Mouse (Mus musculus): ENCODE measurements around the gene Vps11. TPM values are rescaled to one million over a fixed set of nuclear protein-coding genes. Genes with fewer than 3 reads are reported as not detected.
"Not testable (repeated sequence)": the region's sequence is repeated elsewhere in the genome, so short reads cannot be mapped to it uniquely, and the experiment has no call there.

Vps11 gene
- polyA plus RNA-seq (2015; fragmentation: Nextera tagmentation; extraction: Ambion mirVana), result 20.9 and 23.1 TPM in 2 replicates

GRCm38 (mm10) chr9:44361190-44361917 is at the start of gene Vps11:
Gene Vps11 (minus strand): TSS chr9:44361670.
- Histone ChIP-seq H3K36me3 (ENCODE audit: control insufficient read depth, insufficient read depth) (peaks cover 26% of the 10 kb centered on the region), H3K4me1 (ENCODE audit: control insufficient read depth, insufficient read depth, low read length) (peaks cover 7% of the 10 kb centered on the region), H3K4me3 (ENCODE audit: low read length) (peak within 1 kb of the TSS; percentile 82), H3K4me2 (ENCODE audit: low read depth, low read length) (peak within 1 kb of the TSS; percentile 85), H3K9me3 (replicated peaks; ENCODE audit: control insufficient read depth, low read length) (no peaks in the 10 kb centered on the region), H3K27me3 (ENCODE audit: control insufficient read depth, insufficient read depth, low read length) (no peaks in the 10 kb centered on the region), H3K27ac (ENCODE audit: low read length) (peak within 1 kb of the TSS; percentile 75), H3K9ac (ENCODE audit: low read length) (peak within 1 kb of the TSS; percentile 85)
- ATAC-seq (replicated peaks; ENCODE audit: extremely low read depth, insufficient read depth, low FRiP score), result peak; percentile 93
- WGBS, result under 1% methylated on average over 44 of the region's 44 CpGs

DNA sequence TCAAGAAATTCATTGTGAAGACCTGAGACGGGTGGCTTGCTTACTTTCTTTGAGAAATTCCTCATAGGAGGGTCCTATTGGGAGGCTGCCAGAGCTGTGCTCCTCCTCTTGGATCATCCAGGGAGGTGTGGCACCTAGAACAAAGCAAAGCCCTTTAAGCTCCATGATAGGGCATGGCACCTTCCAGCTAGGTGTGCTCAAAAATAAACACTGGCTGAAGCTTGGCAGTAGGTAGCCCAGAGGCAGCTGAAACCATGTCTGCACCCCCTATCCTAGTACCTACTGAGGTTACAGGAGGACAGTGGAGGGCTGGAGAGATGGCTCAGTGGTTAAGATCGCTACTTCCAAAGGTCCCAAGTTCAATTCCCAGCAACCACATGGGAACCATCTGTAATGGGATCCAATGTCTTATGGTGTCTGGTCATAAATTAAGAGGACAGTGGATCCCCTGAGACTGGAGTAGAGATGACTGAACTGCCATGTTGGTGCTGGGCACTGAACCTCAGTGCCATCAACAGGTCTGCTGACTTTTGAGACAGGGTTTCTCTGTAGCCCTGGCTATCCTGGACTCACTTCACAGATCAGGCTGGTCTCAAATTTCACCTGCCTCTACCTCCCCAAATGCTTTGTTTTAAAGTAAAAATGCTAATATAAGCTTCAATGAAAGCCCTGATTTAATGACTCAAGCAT is 49.3 kb upstream of the Vps11 start:
- Histone ChIP-seq H3K4me2 (ENCODE audit: low read depth, low read length) (no peak overlapping the region), H3K4me1 (ENCODE audit: control insufficient read depth, insufficient read depth, low read length) (peaks cover 15% of the 10 kb centered on the region), H3K4me3 (ENCODE audit: low read length) (no peak overlapping the region), H3K27ac (ENCODE audit: low read length) (no peak overlapping the region), H3K27me3 (ENCODE audit: control insufficient read depth, insufficient read depth, low read length) (no peaks in the 10 kb centered on the region), H3K36me3 (ENCODE audit: control insufficient read depth, insufficient read depth) (peaks cover 55% of the 10 kb centered on the region), H3K9me3 (replicated peaks; ENCODE audit: control insufficient read depth, low read length) (no peaks in the 10 kb centered on the region), H3K9ac (ENCODE audit: low read length) (no peak overlapping the region)
- 88% methylated on average over 2 of the region's 2 CpGs for WGBS
- no peak for ATAC-seq (replicated peaks; ENCODE audit: extremely low read depth, insufficient read depth, low FRiP score)

DNA sequence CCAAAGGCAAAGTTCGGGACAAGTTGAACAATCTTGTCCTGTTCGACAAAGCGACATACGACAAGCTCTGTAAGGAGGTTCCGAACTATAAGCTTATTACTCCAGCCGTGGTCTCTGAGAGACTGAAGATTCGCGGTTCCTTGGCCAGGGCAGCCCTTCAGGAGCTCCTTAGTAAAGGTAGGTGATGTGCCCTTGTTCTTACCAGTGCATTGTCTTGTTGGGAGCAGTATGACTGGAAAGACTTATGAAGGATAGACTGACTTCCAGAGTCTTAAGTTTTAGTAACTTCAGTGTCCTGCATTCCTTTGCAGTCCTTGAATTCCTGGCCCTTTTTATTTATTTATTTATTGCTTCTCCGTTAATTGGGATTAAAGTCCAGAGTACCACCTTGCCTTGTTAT is 47.2 kb upstream of the Vps11 start:
- Histone ChIP-seq H3K4me3 (ENCODE audit: low read length) (peak overlapping the region; percentile 76), H3K36me3 (ENCODE audit: control insufficient read depth, insufficient read depth) (peaks cover 59% of the 10 kb centered on the region), H3K4me1 (ENCODE audit: control insufficient read depth, insufficient read depth, low read length) (peaks cover 19% of the 10 kb centered on the region), H3K4me2 (ENCODE audit: low read depth, low read length) (peak overlapping the region; percentile 80)
- WGBS, result 71% methylated on average over 9 of the region's 9 CpGs
- H3K27ac ChIP-seq (ENCODE audit: low read length); H3K9me3 ChIP-seq (replicated peaks; ENCODE audit: control insufficient read depth, low read length); H3K27me3 ChIP-seq (ENCODE audit: control insufficient read depth, insufficient read depth, low read length); ATAC-seq (replicated peaks; ENCODE audit: extremely low read depth, insufficient read depth, low FRiP score); H3K9ac ChIP-seq (ENCODE audit: low read length): not testable (repeated sequence)

GRCm38 (mm10) chr9:44407752-44408097 is 46.3 kb upstream of the Vps11 start:
- H3K4me2 ChIP-seq (ENCODE audit: low read depth, low read length), result peak overlapping the region; percentile 80
- H3K9ac ChIP-seq (ENCODE audit: low read length), result peak overlapping the region; percentile 89
- H3K9me3 ChIP-seq (replicated peaks; ENCODE audit: control insufficient read depth, low read length), result no peaks in the 10 kb centered on the region
- H3K27ac ChIP-seq (ENCODE audit: low read length), result peak overlapping the region; percentile 94
- no peaks in the 10 kb centered on the region for H3K27me3 ChIP-seq (ENCODE audit: control insufficient read depth, insufficient read depth, low read length)
- H3K36me3 ChIP-seq (ENCODE audit: control insufficient read depth, insufficient read depth), result peaks cover 58% of the 10 kb centered on the region
- no peak; the same call in 1 of the 2 replicates for ATAC-seq (replicated peaks; ENCODE audit: extremely low read depth, insufficient read depth, low FRiP score)
- peak overlapping the region; percentile 76 for H3K4me3 ChIP-seq (ENCODE audit: low read length)
- H3K4me1 ChIP-seq (ENCODE audit: control insufficient read depth, insufficient read depth, low read length), result peaks cover 19% of the 10 kb centered on the region
- WGBS, result under 1% methylated on average over 24 of the region's 24 CpGs

DNA sequence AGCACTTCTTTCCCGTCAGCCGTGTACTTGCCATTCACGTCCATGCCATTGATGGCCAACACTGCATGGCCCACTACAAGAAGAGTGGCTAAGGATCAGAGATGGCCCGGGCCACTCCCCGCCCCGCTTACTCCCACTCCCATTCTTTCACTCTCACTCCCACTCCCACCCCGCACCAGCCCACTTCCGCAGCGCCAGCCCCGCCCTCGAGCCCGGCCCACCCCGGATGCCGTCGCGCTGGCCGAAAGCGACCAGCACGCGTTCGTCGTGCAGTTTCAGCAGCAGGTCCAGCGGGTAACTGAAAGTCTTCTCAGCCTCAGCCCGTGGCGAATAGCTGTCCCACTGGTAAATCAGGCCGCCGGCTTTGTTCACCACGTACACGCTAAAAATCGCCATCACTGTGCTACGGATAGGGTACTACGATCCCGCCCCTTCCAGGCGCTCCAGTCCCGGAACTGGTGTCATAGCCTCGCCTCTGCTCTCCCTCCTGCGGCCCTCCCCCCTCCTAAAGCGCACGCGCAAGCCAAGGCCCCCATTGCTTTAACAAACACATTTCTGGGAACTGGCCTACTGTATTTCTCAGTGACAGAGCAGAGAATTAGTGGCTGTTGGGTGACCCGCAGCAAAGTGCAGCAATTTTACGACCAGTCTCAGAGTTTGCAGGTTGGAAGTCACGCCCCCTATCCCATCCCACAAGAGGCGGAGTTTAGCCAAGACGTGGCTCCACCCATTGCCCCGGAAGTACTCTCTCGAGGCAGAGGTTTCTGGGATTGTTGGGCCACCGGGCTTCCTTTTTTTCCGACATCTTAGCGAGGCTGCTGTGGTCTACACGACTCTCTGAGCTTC is 45.7 kb upstream of the Vps11 start, which contains the start of the genes Rps25 and Trappc4:
TSS of gene Rps25 (plus strand) at position 234 of the 846 bp plus-strand sequence.
TSS of gene Trappc4 (minus strand) at position 695 of the 846 bp plus-strand sequence.
- no peaks in the 10 kb centered on the region for H3K27me3 ChIP-seq (ENCODE audit: control insufficient read depth, insufficient read depth, low read length)
- peak within 1 kb of the TSS; percentile 89 for H3K9ac ChIP-seq (ENCODE audit: low read length)

GRCm38 (mm10) chr9:44405011-44405410 is 43.5 kb upstream of the Vps11 start:
- H3K4me2 ChIP-seq (ENCODE audit: low read depth, low read length), result no peak overlapping the region
- no peaks in the 10 kb centered on the region for H3K27me3 ChIP-seq (ENCODE audit: control insufficient read depth, insufficient read depth, low read length)
- H3K4me1 ChIP-seq (ENCODE audit: control insufficient read depth, insufficient read depth, low read length), result peaks cover 37% of the 10 kb centered on the region
- H3K27ac ChIP-seq (ENCODE audit: low read length), result no peak overlapping the region
- H3K36me3 ChIP-seq (ENCODE audit: control insufficient read depth, insufficient read depth), result peaks cover 50% of the 10 kb centered on the region
- ATAC-seq (replicated peaks; ENCODE audit: extremely low read depth, insufficient read depth, low FRiP score), result no peak
- H3K9me3 ChIP-seq (replicated peaks; ENCODE audit: control insufficient read depth, low read length), result no peaks in the 10 kb centered on the region
- no peak overlapping the region for H3K4me3 ChIP-seq (ENCODE audit: low read length)
- H3K9ac ChIP-seq (ENCODE audit: low read length), result no peak overlapping the region
- WGBS, result 82% methylated on average over 3 of the region's 3 CpGs

More for the DNA sequence above, 45.7 kb upstream of the Vps11 start, which contains the start of the genes Rps25 and Trappc4:
- peak within 1 kb of the TSS; percentile 80 for H3K4me2 ChIP-seq (ENCODE audit: low read depth, low read length)
- ATAC-seq (replicated peaks; ENCODE audit: extremely low read depth, insufficient read depth, low FRiP score), result peak; percentile 94
- H3K4me3 ChIP-seq (ENCODE audit: low read length), result peak within 1 kb of the TSS; percentile 76
- H3K9me3 ChIP-seq (replicated peaks; ENCODE audit: control insufficient read depth, low read length), result no peaks in the 10 kb centered on the region
- H3K4me1 ChIP-seq (ENCODE audit: control insufficient read depth, insufficient read depth, low read length), result peaks cover 19% of the 10 kb centered on the region
- H3K36me3 ChIP-seq (ENCODE audit: control insufficient read depth, insufficient read depth), result peaks cover 62% of the 10 kb centered on the region
- WGBS, result under 1% methylated on average over 51 of the region's 51 CpGs
- H3K27ac ChIP-seq (ENCODE audit: low read length), result peak within 1 kb of the TSS; percentile 94

- H3K9me3 ChIP-seq (replicated peaks; ENCODE audit: control insufficient read depth, low read length), result no peaks in the 10 kb centered on the region
- H3K4me2 ChIP-seq (ENCODE audit: low read depth, low read length), result peak overlapping the region; percentile 10; the same call in 1 of the 2 replicates
- H3K4me1 ChIP-seq (ENCODE audit: control insufficient read depth, insufficient read depth, low read length), result peaks cover 55% of the 10 kb centered on the region
- no peaks in the 10 kb centered on the region for H3K27me3 ChIP-seq (ENCODE audit: control insufficient read depth, insufficient read depth, low read length)
- H3K36me3 ChIP-seq (ENCODE audit: control insufficient read depth, insufficient read depth), result peaks cover 36% of the 10 kb centered on the region
- H3K27ac ChIP-seq (ENCODE audit: low read length), result peak overlapping the region; percentile 83
- no peak overlapping the region for H3K9ac ChIP-seq (ENCODE audit: low read length)
- ATAC-seq (replicated peaks; ENCODE audit: extremely low read depth, insufficient read depth, low FRiP score), result peak; percentile 33
- no peak overlapping the region for H3K4me3 ChIP-seq (ENCODE audit: low read length)
- 28% methylated on average over 4 of the region's 4 CpGs for WGBS
Measured at GRCm38 (mm10) chr9:44401081-44401480, 39.6 kb upstream of the Vps11 start.

GRCm38 (mm10) chr9:44399795-44400114 is 38.3 kb upstream of the Vps11 start:
- peak overlapping the region; percentile 9 for H3K27ac ChIP-seq (ENCODE audit: low read length)
- no peak for ATAC-seq (replicated peaks; ENCODE audit: extremely low read depth, insufficient read depth, low FRiP score)
- peaks cover 30% of the 10 kb centered on the region for H3K36me3 ChIP-seq (ENCODE audit: control insufficient read depth, insufficient read depth)
- H3K27me3 ChIP-seq (ENCODE audit: control insufficient read depth, insufficient read depth, low read length), result no peaks in the 10 kb centered on the region
- H3K9me3 ChIP-seq (replicated peaks; ENCODE audit: control insufficient read depth, low read length), result no peaks in the 10 kb centered on the region
- H3K4me3 ChIP-seq (ENCODE audit: low read length), result no peak overlapping the region
- no peak overlapping the region; the same call in 1 of the 2 replicates for H3K9ac ChIP-seq (ENCODE audit: low read length)
- H3K4me1 ChIP-seq (ENCODE audit: control insufficient read depth, insufficient read depth, low read length), result peaks cover 51% of the 10 kb centered on the region
- H3K4me2 ChIP-seq (ENCODE audit: low read depth, low read length), result no peak overlapping the region
- WGBS, result 82% methylated on average over 6 of the region's 6 CpGs
